Mouse (Mus musculus): ENCODE results near the gene Trp53inp2. TPM values are rescaled to one million over a fixed set of nuclear protein-coding genes. Genes with fewer than 3 reads are reported as not detected.

Gene Trp53inp2
- 137 and 138 TPM in 2 replicates for polyA plus RNA-seq (2016; fragmentation: Nextera tagmentation; extraction: Ambion mirVana)

DNA sequence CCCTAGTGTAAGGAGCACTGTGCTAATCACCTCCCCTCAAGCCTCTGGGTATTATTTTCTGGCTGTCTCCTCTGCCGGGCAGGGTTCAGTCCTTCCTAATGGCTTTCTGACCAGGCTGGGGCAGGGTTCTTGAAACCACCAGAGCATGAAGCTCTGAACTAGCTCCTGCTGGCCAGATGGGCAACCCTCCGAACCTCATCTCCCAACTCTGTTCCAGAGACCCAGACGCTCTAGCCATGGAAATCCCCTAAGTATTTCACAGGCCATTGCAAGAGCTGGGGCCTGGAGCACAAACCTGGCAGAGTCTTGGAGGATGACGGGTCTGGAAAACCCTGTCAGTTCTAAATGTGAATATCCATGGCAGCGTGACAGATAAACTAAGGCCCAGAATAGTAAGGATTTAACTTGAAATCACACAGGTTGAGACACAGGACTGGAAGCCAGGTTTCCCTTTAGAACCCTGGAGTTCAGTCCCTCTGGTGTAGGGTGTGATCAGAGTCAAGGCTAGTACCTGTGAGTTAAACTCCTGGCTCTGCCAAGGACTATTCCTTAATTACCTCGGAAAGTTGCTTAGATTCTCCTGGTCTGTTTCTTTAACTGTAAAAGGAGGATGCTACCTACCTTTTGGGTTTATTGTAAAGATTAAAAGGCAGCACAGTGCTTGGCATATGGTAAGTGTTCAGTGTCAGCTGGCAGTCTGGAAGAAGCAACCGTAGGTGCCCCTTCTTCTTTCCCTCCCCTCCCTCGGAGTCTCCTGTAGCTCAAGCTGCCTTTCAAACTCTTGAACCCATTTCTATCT, at the start of gene Trp53inp2:
TSS of gene Trp53inp2 (plus strand) at position 799 of the 799 bp plus-strand sequence.
- 53% methylated on average over 8 of the region's 8 CpGs for WGBS
- H3K4me1 ChIP-seq (replicated peaks), result peaks cover 23% of the 10 kb centered on the region
- H3K4me3 ChIP-seq, result peak within 1 kb of the TSS; percentile 97
- H3K36me3 ChIP-seq, result peaks cover 3% of the 10 kb centered on the region
- peak within 1 kb of the TSS; percentile 100 for H3K27ac ChIP-seq (ENCODE audit: poor library complexity, severe bottlenecking)
- no peaks in the 10 kb centered on the region for H3K9me3 ChIP-seq (replicated peaks)
- H3K4me2 ChIP-seq, result peak within 1 kb of the TSS; percentile 93
- ATAC-seq (ENCODE audit: insufficient number of reproducible peaks, low FRiP score), result no peak
- H3K9ac ChIP-seq, result peak within 1 kb of the TSS; percentile 98
- H3K27me3 ChIP-seq (replicated peaks), result peaks cover 12% of the 10 kb centered on the region

GRCm38 (mm10) chr2:155331351-155331750, 49.5 kb upstream of the Trp53inp2 start:
- 90% methylated on average over 4 of the region's 4 CpGs for WGBS
- Histone ChIP-seq H3K9ac (no peak overlapping the region), H3K27me3 (replicated peaks) (no peaks in the 10 kb centered on the region), H3K27ac (ENCODE audit: poor library complexity, severe bottlenecking) (no peak overlapping the region), H3K4me2 (no peak overlapping the region), H3K36me3 (peaks cover 63% of the 10 kb centered on the region), H3K4me1 (replicated peaks) (no peaks in the 10 kb centered on the region), H3K4me3 (no peak overlapping the region), H3K9me3 (replicated peaks) (0 out of 2 replicates have a peak, but pooled peaks cover 5% of the 10 kb centered on the region)
- ATAC-seq (ENCODE audit: insufficient number of reproducible peaks, low FRiP score), result no peak

GRCm38 (mm10) chr2:155333421-155333820, 47.4 kb upstream of the Trp53inp2 start:
- Histone ChIP-seq H3K4me3 (no peak overlapping the region), H3K4me1 (replicated peaks) (no peaks in the 10 kb centered on the region), H3K4me2 (no peak overlapping the region), H3K36me3 (peaks cover 50% of the 10 kb centered on the region), H3K27me3 (replicated peaks) (no peaks in the 10 kb centered on the region), H3K27ac (ENCODE audit: poor library complexity, severe bottlenecking) (no peak overlapping the region), H3K9me3 (replicated peaks) (no peaks in the 10 kb centered on the region), H3K9ac (no peak overlapping the region)
- WGBS, result 88% methylated on average over 1 of the region's 1 CpGs
- no peak for ATAC-seq (ENCODE audit: insufficient number of reproducible peaks, low FRiP score)

DNA sequence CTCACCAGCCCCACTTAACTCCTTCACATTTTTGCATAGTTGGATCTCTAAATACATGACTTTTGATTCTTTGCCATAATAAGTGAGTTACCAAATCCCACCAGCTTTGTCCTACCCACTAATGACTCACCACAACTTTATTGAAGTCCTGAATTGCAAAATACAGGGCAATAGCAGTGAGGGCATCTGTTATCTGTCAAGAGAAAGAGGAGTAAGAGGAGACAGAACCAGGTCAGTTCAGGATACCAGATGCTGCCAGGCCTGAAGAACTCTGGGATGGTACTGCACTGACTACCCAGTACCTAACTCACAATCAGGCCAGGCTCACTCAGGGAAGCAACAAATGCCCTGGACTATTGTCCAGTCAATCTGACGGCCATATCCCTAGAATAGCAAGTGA, 45.6 kb upstream of the Trp53inp2 start:
- no peaks in the 10 kb centered on the region for H3K27me3 ChIP-seq (replicated peaks)
- WGBS, result 84% methylated on average over 1 of the region's 1 CpGs
- no peak overlapping the region for H3K27ac ChIP-seq (ENCODE audit: poor library complexity, severe bottlenecking)
- H3K4me2 ChIP-seq, result no peak overlapping the region
- H3K9ac ChIP-seq, result no peak overlapping the region
- H3K4me3 ChIP-seq, result no peak overlapping the region
- H3K9me3 ChIP-seq (replicated peaks), result no peaks in the 10 kb centered on the region
- H3K4me1 ChIP-seq (replicated peaks), result no peaks in the 10 kb centered on the region
- peaks cover 51% of the 10 kb centered on the region for H3K36me3 ChIP-seq
- no peak for ATAC-seq (ENCODE audit: insufficient number of reproducible peaks, low FRiP score)

- no peak for ATAC-seq (ENCODE audit: insufficient number of reproducible peaks, low FRiP score)
- Histone ChIP-seq H3K4me3 (no peak overlapping the region), H3K27ac (ENCODE audit: poor library complexity, severe bottlenecking) (no peak overlapping the region), H3K9ac (no peak overlapping the region), H3K4me2 (no peak overlapping the region), H3K9me3 (replicated peaks) (no peaks in the 10 kb centered on the region), H3K27me3 (replicated peaks) (no peaks in the 10 kb centered on the region), H3K4me1 (replicated peaks) (no peaks in the 10 kb centered on the region), H3K36me3 (peaks cover 42% of the 10 kb centered on the region)
- WGBS, result 90% methylated on average over 3 of the region's 3 CpGs
Measured at GRCm38 (mm10) chr2:155336254-155336653, 44.6 kb upstream of the Trp53inp2 start.

DNA sequence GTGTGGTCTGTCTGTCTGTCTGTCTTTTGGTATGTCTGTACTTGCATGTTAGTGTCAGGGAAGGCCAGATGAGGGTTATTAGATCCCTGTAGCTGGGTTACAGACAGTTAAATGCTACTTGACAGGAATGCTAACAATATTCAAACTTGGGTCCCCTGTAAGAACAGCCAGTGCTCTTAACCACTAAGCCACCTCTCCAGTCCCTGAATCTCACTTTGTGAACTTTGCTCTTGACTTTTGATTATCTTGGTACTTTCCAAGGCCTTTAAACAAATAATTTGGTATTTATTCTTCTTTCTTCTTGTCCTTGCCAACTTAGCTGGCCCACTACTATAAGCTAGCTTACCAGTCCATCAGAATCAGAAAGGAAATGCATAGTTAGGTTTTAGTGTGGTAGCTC, 40.7 kb upstream of the Trp53inp2 start:
- Histone ChIP-seq H3K27ac (ENCODE audit: poor library complexity, severe bottlenecking) (no peak overlapping the region), H3K4me3 (no peak overlapping the region), H3K27me3 (replicated peaks) (no peaks in the 10 kb centered on the region)

DNA sequence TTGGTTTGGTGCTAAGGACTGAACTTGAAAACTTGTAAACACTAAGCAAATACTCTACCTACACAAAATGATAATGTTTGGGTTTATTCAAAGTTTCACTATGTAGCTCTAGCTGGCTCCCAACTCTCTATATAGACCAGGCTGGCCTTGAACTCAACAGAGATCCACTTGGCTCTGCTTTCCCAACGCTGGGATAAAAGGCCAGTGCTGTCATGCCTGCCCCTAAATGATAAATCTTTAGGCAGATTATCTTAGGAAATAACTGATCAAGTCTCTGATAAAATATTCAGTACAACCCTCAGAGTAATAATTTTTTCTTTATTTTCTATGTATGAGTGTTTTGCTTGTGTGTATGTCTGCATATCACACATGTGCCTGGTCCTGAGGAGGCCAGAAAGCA, 34.2 kb upstream of the Trp53inp2 start:
- Histone ChIP-seq H3K4me3 (no peak overlapping the region), H3K4me1 (replicated peaks) (no peaks in the 10 kb centered on the region), H3K36me3 (peaks cover 38% of the 10 kb centered on the region), H3K4me2 (no peak overlapping the region), H3K9me3 (replicated peaks) (no peaks in the 10 kb centered on the region), H3K27me3 (replicated peaks) (no peaks in the 10 kb centered on the region), H3K9ac (no peak overlapping the region), H3K27ac (ENCODE audit: poor library complexity, severe bottlenecking) (no peak overlapping the region)
- WGBS, result 78% methylated on average over 1 of the region's 1 CpGs
- no peak for ATAC-seq (ENCODE audit: insufficient number of reproducible peaks, low FRiP score)

More for the DNA sequence above, 40.7 kb upstream of the Trp53inp2 start:
- no peak for ATAC-seq (ENCODE audit: insufficient number of reproducible peaks, low FRiP score)
- Histone ChIP-seq H3K4me2 (no peak overlapping the region), H3K9me3 (replicated peaks) (no peaks in the 10 kb centered on the region), H3K9ac (no peak overlapping the region), H3K36me3 (peaks cover 33% of the 10 kb centered on the region), H3K4me1 (replicated peaks) (no peaks in the 10 kb centered on the region)

GRCm38 (mm10) chr2:155354402-155354801, 26.5 kb upstream of the Trp53inp2 start:
- Histone ChIP-seq H3K9me3 (replicated peaks) (no peaks in the 10 kb centered on the region), H3K9ac (no peak overlapping the region), H3K4me2 (no peak overlapping the region), H3K4me1 (replicated peaks) (peaks cover 14% of the 10 kb centered on the region), H3K27me3 (replicated peaks) (no peaks in the 10 kb centered on the region), H3K36me3 (peaks cover 8% of the 10 kb centered on the region), H3K4me3 (no peak overlapping the region), H3K27ac (ENCODE audit: poor library complexity, severe bottlenecking) (no peak overlapping the region)
- WGBS, result 88% methylated on average over 3 of the region's 3 CpGs
- no peak for ATAC-seq (ENCODE audit: insufficient number of reproducible peaks, low FRiP score)

DNA sequence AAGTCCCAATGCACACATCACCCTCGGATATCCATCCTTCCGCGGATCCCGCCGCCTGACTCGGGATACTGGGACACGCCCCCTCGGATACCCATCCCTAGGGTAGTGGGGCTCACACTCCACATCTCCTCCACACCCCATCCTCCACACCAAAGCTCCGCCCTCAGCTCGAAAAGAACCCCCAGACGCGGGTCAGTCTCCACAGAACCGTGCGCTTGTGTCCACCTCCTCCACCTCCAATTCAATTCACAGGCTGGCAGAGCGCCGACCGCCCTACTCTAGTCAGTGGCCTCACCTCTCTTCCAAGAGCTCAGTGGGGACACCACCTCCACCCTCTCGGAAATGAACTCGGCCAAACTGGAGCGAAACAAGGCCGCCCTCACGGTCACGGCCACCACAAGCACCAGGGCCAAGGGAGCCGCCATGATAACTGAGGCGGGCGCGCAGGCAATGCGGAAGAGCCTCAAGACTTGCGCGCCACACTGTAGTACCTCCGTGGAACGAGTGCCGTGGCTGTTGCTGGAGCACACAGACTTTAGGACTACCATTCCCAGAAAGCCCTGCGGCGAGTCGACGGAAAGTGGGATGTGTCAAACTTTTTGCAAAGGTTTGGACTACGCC, 23.8 kb upstream of the Trp53inp2 start, which contains the start of gene Pigu:
TSS of gene Pigu (minus strand) at position 460 of the 621 bp plus-strand sequence.
- H3K4me1 ChIP-seq (replicated peaks), result peaks cover 14% of the 10 kb centered on the region
- peak; percentile 96 for ATAC-seq (ENCODE audit: insufficient number of reproducible peaks, low FRiP score)
- peak within 1 kb of the TSS; percentile 82 for H3K4me2 ChIP-seq
- no peaks in the 10 kb centered on the region for H3K9me3 ChIP-seq (replicated peaks)
- no peaks in the 10 kb centered on the region for H3K36me3 ChIP-seq
- WGBS, result under 1% methylated on average over 38 of the region's 38 CpGs
- H3K4me3 ChIP-seq, result peak within 1 kb of the TSS; percentile 98
- H3K27me3 ChIP-seq (replicated peaks), result peaks cover 4% of the 10 kb centered on the region; the same call in 1 of the 2 replicates
- peak within 1 kb of the TSS; percentile 82 for H3K27ac ChIP-seq (ENCODE audit: poor library complexity, severe bottlenecking)
- H3K9ac ChIP-seq, result peak within 1 kb of the TSS; percentile 86

- peak overlapping the region; percentile 82 for H3K4me2 ChIP-seq
- ATAC-seq (ENCODE audit: insufficient number of reproducible peaks, low FRiP score), result peak; percentile 40; the same call in 1 of the 2 replicates
Measured at GRCm38 (mm10) chr2:155357686-155358399, 23.0 kb upstream of the Trp53inp2 start.

More at GRCm38 (mm10) chr2:155357686-155358399, 23.0 kb upstream of the Trp53inp2 start:
- Histone ChIP-seq H3K27ac (ENCODE audit: poor library complexity, severe bottlenecking) (no peak overlapping the region), H3K27me3 (replicated peaks) (peaks cover 4% of the 10 kb centered on the region; the same call in 1 of the 2 replicates), H3K4me3 (peak overlapping the region; percentile 98), H3K9ac (peak overlapping the region; percentile 47), H3K9me3 (replicated peaks) (no peaks in the 10 kb centered on the region), H3K4me1 (replicated peaks) (peaks cover 14% of the 10 kb centered on the region), H3K36me3 (no peaks in the 10 kb centered on the region)
- WGBS, result 27% methylated on average over 14 of the region's 14 CpGs

Measured in heart, embryonic 12.5 days (tissue).